Mouse (Mus musculus) heart, postnatal 0 days (tissue): ENCODE data around the gene Myadm. TPM values are rescaled to one million over a fixed set of nuclear protein-coding genes. Genes with fewer than 3 reads are reported as not detected.

Experiments
- ATAC-seq: fragments of 200-750 bp; cut with Nextera tagmentation; 2 replicates; pipeline ENCODE4 v1.8.0; 2017; ENCODE audit warnings: low read depth, moderate number of reproducible peaks, moderate library complexity; ENCODE audit not compliant: insufficient read depth
- DNase-seq: peaks from one replicate; pipeline ENCODE4 v3.0.0-alpha.2; 2016; ENCODE audit warnings: low spot score
- H3K27ac ChIP-seq: fragments of 300-500 bp; sonication (generic); 2 replicates; pipeline ENCODE4 v1.5.1; 2014; ENCODE audit warnings: low read depth, mild to moderate bottlenecking
- H3K27me3 ChIP-seq: fragments of 300-500 bp; sonication (generic); 2 replicates; pipeline ENCODE4 v1.6.1; 2014; ENCODE audit warnings: low read length, mixed read lengths; ENCODE audit not compliant: control insufficient read depth, insufficient read depth
- H3K36me3 ChIP-seq: fragments of 300-500 bp; sonication (generic); replicated peaks from 2 replicates; pipeline ENCODE4 v1.6.1; 2014; ENCODE audit warnings: low read length, mixed read lengths; ENCODE audit not compliant: control insufficient read depth, insufficient read depth
- H3K4me1 ChIP-seq: fragments of 300-500 bp; sonication (generic); 2 replicates; pipeline ENCODE4 v1.6.1; 2014; ENCODE audit warnings: antibody characterized with exemption; ENCODE audit not compliant: control insufficient read depth, insufficient read depth
- H3K4me2 ChIP-seq: fragments of 300-500 bp; sonication (generic); 2 replicates; pipeline ENCODE4 v1.6.1; 2014; ENCODE audit warnings: low read depth, mild to moderate bottlenecking, low read length, moderate library complexity
- H3K4me3 ChIP-seq: fragments of 300-500 bp; sonication (generic); 2 replicates; pipeline ENCODE4 v1.5.1; 2014; ENCODE audit warnings: low read depth, low read length
- H3K9ac ChIP-seq: fragments of 300-500 bp; sonication (generic); replicated peaks from 2 replicates; pipeline ENCODE4 v1.6.1; 2014; ENCODE audit warnings: low read depth, low read length, mixed read lengths
- H3K9me3 ChIP-seq: fragments of 300-500 bp; sonication (generic); replicated peaks from 2 replicates; pipeline ENCODE4 v1.6.1; 2016; ENCODE audit warnings: low read length; ENCODE audit not compliant: control insufficient read depth
- CTCF ChIP-seq: IDR thresholded peaks from 2 replicates; pipeline ENCODE4 v1.5.1; 2016; ENCODE audit warnings: antibody characterized with exemption, control low read depth, low read depth
- EP300 ChIP-seq: IDR thresholded peaks from 2 replicates; pipeline ENCODE4 v1.6.1; 2016; ENCODE audit warnings: antibody characterized with exemption, low read depth
- WGBS: fragments of 180-500 bp; shearing (Covaris S2); extraction: QIAGEN DNeasy Blood & Tissue Kit; methylation state at CpG from one replicate; pipeline ENCODE4 v1.1.7; 2014; 5-methylcytosine and 5-hydroxymethylcytosine counted together
- polyA plus RNA-seq: library from polyadenylated mRNA; unstranded; fragments of >200 nt; fragmentation: Nextera tagmentation; extraction: Ambion mirVana; gene quantifications from 2 replicates; pipeline ENCODE4 v1.2.1, GENCODE M21; 2015
- total RNA-seq: library from RNA; depleted of rRNA; stranded (reverse); fragments of >200 nt; gene quantifications from 2 replicates; pipeline ENCODE4 v1.2.3, GENCODE M21; 2014; ENCODE audit warnings: low replicate concordance; rRNA removed

Gene Myadm
- total RNA-seq, result 223 and 238 TPM in 2 replicates
- 119 and 123 TPM in 2 replicates for polyA plus RNA-seq

DNA sequence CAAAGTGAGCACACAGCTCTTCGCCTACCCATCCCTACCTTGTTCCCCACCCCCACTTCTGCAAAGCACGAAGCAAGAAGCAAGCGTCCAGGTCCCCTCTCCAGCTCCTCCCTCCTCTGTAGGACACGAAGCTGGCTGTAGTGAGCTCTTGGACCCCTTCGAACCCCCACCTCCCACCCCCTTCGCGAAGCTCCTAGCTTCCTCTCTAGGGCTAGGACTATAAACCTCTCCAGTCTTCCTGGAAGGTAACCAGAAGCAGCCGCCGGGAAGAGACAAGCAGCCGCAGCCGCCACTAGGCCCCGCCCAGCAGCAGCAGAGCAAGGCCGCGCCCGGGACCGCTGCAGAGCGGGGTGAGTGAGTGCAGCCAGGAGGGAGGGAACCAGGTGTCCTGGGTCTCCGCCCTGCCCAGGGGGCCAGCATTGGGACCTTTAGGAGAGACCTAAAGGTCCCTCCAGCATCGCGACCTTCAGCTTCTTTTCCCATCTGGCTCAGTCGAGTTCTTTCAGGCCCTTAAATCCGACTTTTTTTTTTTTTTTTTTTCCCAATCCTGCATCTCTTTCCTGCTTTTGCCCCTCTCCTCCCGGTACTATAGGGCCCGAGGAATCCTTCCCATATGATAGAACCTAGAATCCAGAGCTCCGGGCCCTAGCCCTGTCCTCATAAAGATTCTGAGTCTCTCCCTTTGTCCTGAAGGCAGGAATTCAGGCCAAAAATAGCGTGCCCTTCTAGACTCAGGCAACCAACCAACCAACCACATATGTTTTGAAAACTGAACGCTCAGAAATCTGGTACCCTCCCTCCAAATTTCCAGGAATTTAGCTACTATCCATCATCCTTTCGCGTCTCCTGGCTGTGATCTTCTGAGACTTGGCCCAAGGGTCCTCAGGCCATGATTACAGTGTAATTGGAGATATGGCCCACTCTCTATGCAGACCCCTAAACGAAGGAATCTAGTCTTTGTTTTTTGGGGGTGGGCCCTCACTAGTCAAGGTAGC lies at the start of gene Myadm, which contains the start of gene Prkcg:
Gene Myadm, plus strand, starts transcription at position 105 of the 995 bp plus-strand sequence.
Gene Prkcg, plus strand, starts transcription at position 204 of the 995 bp plus-strand sequence.
- Histone ChIP-seq H3K4me2 (peak within 1 kb of the TSS; percentile 68), H3K4me1 (peaks cover 10% of the 10 kb centered on the region), H3K27ac (peak within 1 kb of the TSS; percentile 93), H3K9me3 (no peaks in the 10 kb centered on the region), H3K9ac (peak within 1 kb of the TSS; percentile 72), H3K4me3 (peak within 1 kb of the TSS; percentile 64), H3K27me3 (no peaks in the 10 kb centered on the region), H3K36me3 (peaks cover 8% of the 10 kb centered on the region)
- 1% methylated on average over 29 of the region's 30 CpGs for WGBS
- ATAC-seq (peak; percentile 21), DNase-seq (peak; percentile 83)
- no peak for TF ChIP-seq CTCF
- TF ChIP-seq EP300, result no peak

GRCm38 (mm10) chr7:3239193-3239592 lies 49.7 kb upstream of the Myadm start:
- TF ChIP-seq CTCF, result no peak
- TF ChIP-seq EP300, result no peak
- Histone ChIP-seq H3K27me3 (no peaks in the 10 kb centered on the region), H3K4me2 (no peak overlapping the region), H3K4me1 (no peaks in the 10 kb centered on the region), H3K36me3 (no peaks in the 10 kb centered on the region), H3K9ac (no peak overlapping the region), H3K27ac (no peak overlapping the region), H3K9me3 (no peaks in the 10 kb centered on the region), H3K4me3 (no peak overlapping the region)
- DNase-seq (no peak), ATAC-seq (no peak)
- 76% methylated on average over 2 of the region's 2 CpGs for WGBS

GRCm38 (mm10) chr7:3260701-3261100 lies 28.2 kb upstream of the Myadm start:
- Histone ChIP-seq H3K27me3 (no peaks in the 10 kb centered on the region), H3K4me2 (no peak overlapping the region), H3K9ac (no peak overlapping the region), H3K4me3 (no peak overlapping the region), H3K4me1 (no peaks in the 10 kb centered on the region; the same call in 1 of the 2 replicates), H3K36me3 (no peaks in the 10 kb centered on the region), H3K27ac (no peak overlapping the region), H3K9me3 (no peaks in the 10 kb centered on the region)
- WGBS, result 44% methylated on average over 3 of the region's 3 CpGs
- no peak for ATAC-seq
- TF ChIP-seq EP300 (no peak), CTCF (no peak)
- DNase-seq, result no peak

DNA sequence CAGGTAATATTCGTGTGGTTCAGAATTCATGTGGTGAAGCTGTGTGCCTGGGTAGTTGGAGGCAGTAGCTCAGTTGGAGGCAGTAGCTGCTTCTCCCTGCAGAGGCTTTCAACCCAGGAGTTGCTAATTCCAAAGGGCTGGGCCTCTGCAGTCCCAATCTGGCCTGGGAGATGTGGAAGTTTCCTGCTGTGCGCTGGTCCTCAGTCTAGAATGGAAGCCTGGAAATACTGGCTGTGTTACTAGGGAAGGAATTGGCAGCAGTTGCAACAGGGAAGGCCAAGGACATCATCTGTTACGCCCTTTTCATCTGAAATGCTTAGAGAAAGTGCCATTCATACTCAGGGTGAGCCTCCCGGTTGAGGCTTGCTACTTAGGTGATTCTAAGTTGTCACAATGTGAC lies 27.4 kb upstream of the Myadm start:
- no peak for ATAC-seq
- WGBS, result 60% methylated on average over 4 of the region's 4 CpGs
- no peaks in the 10 kb centered on the region for H3K36me3 ChIP-seq
- H3K4me3 ChIP-seq, result no peak overlapping the region
- H3K9ac ChIP-seq, result no peak overlapping the region
- no peaks in the 10 kb centered on the region for H3K27me3 ChIP-seq
- H3K27ac ChIP-seq, result no peak overlapping the region
- no peaks in the 10 kb centered on the region; the same call in 1 of the 2 replicates for H3K4me1 ChIP-seq
- DNase-seq, result no peak
- H3K4me2 ChIP-seq, result no peak overlapping the region
- no peak for TF ChIP-seq CTCF
- no peak for TF ChIP-seq EP300
- H3K9me3 ChIP-seq, result no peaks in the 10 kb centered on the region

DNA sequence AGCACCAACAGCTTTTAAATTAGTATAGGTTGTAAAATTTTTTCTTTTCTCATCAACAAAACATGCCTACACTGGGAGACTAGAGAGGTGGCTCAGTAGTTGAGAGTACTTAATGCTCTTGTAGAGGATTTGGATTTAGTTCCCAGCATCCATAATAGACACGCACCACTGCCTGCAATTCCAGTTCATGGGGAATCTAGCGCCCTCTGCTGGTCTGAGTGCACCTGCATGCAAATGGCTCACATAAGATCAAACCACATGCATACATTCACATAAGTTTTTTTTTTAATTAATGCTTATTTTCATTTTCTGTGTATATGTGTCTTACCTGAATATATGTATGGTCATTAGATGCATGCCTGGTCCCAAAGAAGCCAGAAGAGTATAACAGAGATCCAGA lies 26.1 kb upstream of the Myadm start:
- no peaks in the 10 kb centered on the region for H3K27me3 ChIP-seq
- DNase-seq (no peak), ATAC-seq (no peak)
- no peaks in the 10 kb centered on the region for H3K36me3 ChIP-seq
- TF ChIP-seq CTCF (peak; percentile 44), EP300 (no peak)
- no peak overlapping the region for H3K9ac ChIP-seq
- H3K4me3 ChIP-seq, result no peak overlapping the region
- no peak overlapping the region for H3K4me2 ChIP-seq
- WGBS, result 31% methylated on average over 2 of the region's 2 CpGs
- H3K9me3 ChIP-seq, result no peaks in the 10 kb centered on the region
- no peak overlapping the region for H3K27ac ChIP-seq
- H3K4me1 ChIP-seq, result no peaks in the 10 kb centered on the region; the same call in 1 of the 2 replicates
